Mouse (Mus musculus) intestine, postnatal 0 days (tissue): ENCODE data around the gene Ctnnd1. TPM values are rescaled to one million over a fixed set of nuclear protein-coding genes. Genes with fewer than 3 reads are reported as not detected.

Experiments used
- ATAC-seq: fragments of 200-750 bp; cut with Nextera tagmentation; 2 replicates; pipeline ENCODE4 v1.8.0; 2017; ENCODE audit warnings: mild to moderate bottlenecking, moderate TSS enrichment, moderate library complexity
- H3K27ac ChIP-seq: fragments of 300-500 bp; sonication (generic); 2 replicates; pipeline ENCODE4 v1.5.1; 2014; ENCODE audit warnings: mild to moderate bottlenecking, low read depth, low read length, moderate library complexity
- H3K27me3 ChIP-seq: fragments of 300-500 bp; sonication (generic); replicated peaks from 2 replicates; pipeline ENCODE4 v1.6.1; 2014; ENCODE audit warnings: low read length, mixed read lengths; ENCODE audit not compliant: control insufficient read depth, insufficient read depth
- H3K36me3 ChIP-seq: fragments of 300-500 bp; sonication (generic); 2 replicates; pipeline ENCODE4 v1.6.1; 2014; ENCODE audit warnings: mild to moderate bottlenecking, moderate library complexity; ENCODE audit not compliant: control insufficient read depth, insufficient read depth
- H3K4me1 ChIP-seq: fragments of 300-500 bp; sonication (generic); replicated peaks from 2 replicates; pipeline ENCODE4 v1.6.1; 2014; ENCODE audit warnings: antibody characterized with exemption, low read length, mixed read lengths; ENCODE audit not compliant: control insufficient read depth, insufficient read depth
- H3K4me2 ChIP-seq: fragments of 300-500 bp; sonication (generic); replicated peaks from 2 replicates; pipeline ENCODE4 v1.6.1; 2014; ENCODE audit warnings: low read depth, mild to moderate bottlenecking, moderate library complexity
- H3K4me3 ChIP-seq: fragments of 300-500 bp; sonication (generic); 2 replicates; pipeline ENCODE4 v1.5.1; 2014; ENCODE audit warnings: low read depth, low read length
- H3K9ac ChIP-seq: fragments of 300-500 bp; sonication (generic); 2 replicates; pipeline ENCODE4 v1.6.1; 2014; ENCODE audit warnings: mild to moderate bottlenecking, low read depth, low read length
- H3K9me3 ChIP-seq: fragments of 300-500 bp; sonication (generic); 2 replicates; pipeline ENCODE4 v1.6.1; 2016; ENCODE audit warnings: mixed run types; ENCODE audit not compliant: control insufficient read depth
- CTCF ChIP-seq: sonication (generic); IDR thresholded peaks from 2 replicates; pipeline ENCODE4 v1.5.1; 2016; ENCODE audit warnings: low read depth, mild to moderate bottlenecking, control low read depth, antibody characterized with exemption, moderate library complexity
- WGBS: fragments of 180-500 bp; shearing (Covaris S2); extraction: QIAGEN DNeasy Blood & Tissue Kit; methylation state at CpG from one replicate; pipeline ENCODE4 v1.1.7; 2014; 5-methylcytosine and 5-hydroxymethylcytosine counted together
- polyA plus RNA-seq: library from polyadenylated mRNA; unstranded; fragments of >200 nt; fragmentation: Nextera tagmentation; extraction: Ambion mirVana; gene quantifications from 2 replicates; pipeline ENCODE4 v1.2.1, GENCODE M21; 2015

The Ctnnd1 gene
- polyA plus RNA-seq, 1 experiment from 2014 or later: 45.4 TPM

- H3K4me3 ChIP-seq: no peak overlapping the region
- H3K36me3 ChIP-seq: no peaks in the 10 kb centered on the region
- no peak overlapping the region for H3K9ac ChIP-seq
- no peaks in the 10 kb centered on the region for H3K9me3 ChIP-seq
- 22% methylated on average over 5 of the region's 5 CpGs for WGBS
- H3K4me1 ChIP-seq: peaks cover 33% of the 10 kb centered on the region
- TF ChIP-seq CTCF: no peak
- H3K27ac ChIP-seq: peak overlapping the region; percentile 52
- ATAC-seq: no peak
- no peaks in the 10 kb centered on the region for H3K27me3 ChIP-seq
- no peak overlapping the region; the same call in none of the 2 replicates for H3K4me2 ChIP-seq
These were observed 11.9 kb downstream of the Ctnnd1 start for GRCm38 (mm10) chr2:84638428-84639220.

GRCm38 (mm10) chr2:84637452-84638165 is 13.0 kb downstream of the Ctnnd1 start:
- Histone ChIP-seq H3K9ac (no peak overlapping the region), H3K4me1 (peaks cover 38% of the 10 kb centered on the region), H3K4me2 (peak overlapping the region; percentile 60), H3K9me3 (no peaks in the 10 kb centered on the region), H3K36me3 (no peaks in the 10 kb centered on the region), H3K27ac (peak overlapping the region; percentile 93; the same call in 1 of the 2 replicates), H3K4me3 (no peak overlapping the region), H3K27me3 (no peaks in the 10 kb centered on the region)
- no peak for ATAC-seq
- no peak for TF ChIP-seq CTCF
- 17% methylated on average over 6 of the region's 7 CpGs for WGBS

GRCm38 (mm10) chr2:84636231-84636741 is 14.3 kb downstream of the Ctnnd1 start:
- Histone ChIP-seq H3K27me3 (no peaks in the 10 kb centered on the region), H3K4me3 (peak overlapping the region; percentile 14), H3K4me2 (peak overlapping the region; percentile 60), H3K9ac (peak overlapping the region; percentile 5; the same call in 1 of the 2 replicates), H3K36me3 (no peaks in the 10 kb centered on the region), H3K9me3 (no peaks in the 10 kb centered on the region), H3K27ac (peak overlapping the region; percentile 93), H3K4me1 (peaks cover 45% of the 10 kb centered on the region)
- ATAC-seq: peak; percentile 88
- TF ChIP-seq CTCF: no peak
- WGBS: 11% methylated on average over 8 of the region's 8 CpGs

- Histone ChIP-seq H3K9me3 (no peaks in the 10 kb centered on the region), H3K36me3 (no peaks in the 10 kb centered on the region), H3K27me3 (no peaks in the 10 kb centered on the region), H3K4me1 (peaks cover 44% of the 10 kb centered on the region), H3K4me3 (peak overlapping the region; percentile 14), H3K9ac (peak overlapping the region; percentile 5; the same call in 1 of the 2 replicates), H3K4me2 (peak overlapping the region; percentile 60), H3K27ac (peak overlapping the region; percentile 93)
- TF ChIP-seq CTCF: no peak
- 0% methylated on average over 2 of the region's 2 CpGs for WGBS
- peak; percentile 95 for ATAC-seq
These were observed 15.0 kb downstream of the Ctnnd1 start for GRCm38 (mm10) chr2:84635611-84636010.

- Histone ChIP-seq H3K36me3 (no peaks in the 10 kb centered on the region), H3K9me3 (no peaks in the 10 kb centered on the region), H3K4me1 (peaks cover 46% of the 10 kb centered on the region), H3K27me3 (no peaks in the 10 kb centered on the region), H3K4me3 (peak overlapping the region; percentile 14; the same call in 1 of the 2 replicates), H3K9ac (no peak overlapping the region; the same call in 1 of the 2 replicates), H3K27ac (peak overlapping the region; percentile 93), H3K4me2 (peak overlapping the region; percentile 60)
- 9% methylated on average over 4 of the region's 4 CpGs for WGBS
- no peak for ATAC-seq
- TF ChIP-seq CTCF: peak; percentile 21; the same call in 1 of the 2 replicates
These were observed 15.6 kb downstream of the Ctnnd1 start for GRCm38 (mm10) chr2:84634934-84635482.

- H3K27ac ChIP-seq: peak overlapping the region; percentile 93; the same call in 1 of the 2 replicates
- no peak overlapping the region for H3K9ac ChIP-seq
- WGBS: 19% methylated on average over 4 of the region's 4 CpGs
- H3K36me3 ChIP-seq: no peaks in the 10 kb centered on the region
- no peak overlapping the region for H3K4me3 ChIP-seq
- TF ChIP-seq CTCF: no peak
- no peaks in the 10 kb centered on the region for H3K27me3 ChIP-seq
- no peak for ATAC-seq
- peaks cover 46% of the 10 kb centered on the region for H3K4me1 ChIP-seq
- H3K9me3 ChIP-seq: no peaks in the 10 kb centered on the region
- peak overlapping the region; percentile 60 for H3K4me2 ChIP-seq
These were observed 16.6 kb downstream of the Ctnnd1 start for GRCm38 (mm10) chr2:84634006-84634405.
